ENCODE assay signal across 15 mouse cellular contexts in genomic region chr1:152445925-152446324, GRCm38 (mm10). TPM values are rescaled to one million over a fixed set of nuclear protein-coding genes. Genes with fewer than 3 reads are reported as not detected.
"Had no signal": no experiment of that assay in that cellular context is flagged by ENCODE, and none has a peak within 500 bp of the region (broad histone marks: within the 10 kb centered on the region; RNA-seq: fewer than 3 reads in every experiment).

No protein-coding gene starts in this region.

- H3K4me1 ChIP-seq: limb, embryonic 13.5 days; midbrain, embryonic 13.5 days; neural tube, embryonic 15.5 days had no signal

- H3K9ac ChIP-seq: limb, embryonic 13.5 days; liver, embryonic 14.5 days; midbrain, embryonic 13.5 days; neural tube, embryonic 15.5 days had no signal

- ATAC-seq: hindbrain, postnatal 0 days; lung, postnatal 0 days; midbrain, embryonic 13.5 days had no signal

- H3K4me3 ChIP-seq: layer of hippocampus, adult 2 months; limb, embryonic 13.5 days; midbrain, embryonic 13.5 days; myocyte; neural tube, embryonic 15.5 days had no signal

- DNase-seq: left cerebral cortex, postnatal 4 days; lung, adult 18-20 months; lung, postnatal 36 days; right cerebral cortex, adult 18-20 months; right cerebral cortex, postnatal 25 days; thymus, postnatal 4 days had no signal

- H3K4me2 ChIP-seq: limb, embryonic 13.5 days; midbrain, embryonic 13.5 days; neural tube, embryonic 15.5 days had no signal

- H3K27me3 ChIP-seq: limb, embryonic 13.5 days; midbrain, embryonic 13.5 days; neural tube, embryonic 15.5 days had no signal

- H3K27ac ChIP-seq: hindbrain, postnatal 0 days; layer of hippocampus, adult 2 months; limb, embryonic 13.5 days; liver, embryonic 14.5 days; midbrain, embryonic 13.5 days; neural tube, embryonic 15.5 days; stomach, postnatal 0 days had no signal

- H3K36me3 ChIP-seq: limb, embryonic 13.5 days; midbrain, embryonic 13.5 days; neural tube, embryonic 15.5 days had no signal

- H3K9me3 ChIP-seq: limb, embryonic 13.5 days; midbrain, embryonic 13.5 days; neural tube, embryonic 15.5 days had no signal

RNA-seq across cellular contexts. Expression of gene Colgalt2, which starts 46.3 kb away (rescaled TPM):
- polyA plus RNA-seq: myocyte had no signal
